Mouse (Mus musculus) small intestine, adult 2 months (tissue): ENCODE results near the gene Col27a1. TPM values are rescaled to one million over a fixed set of nuclear protein-coding genes. Genes with fewer than 3 reads are reported as not detected.

Experiments
- H3K27ac ChIP-seq: fragments of 200-500 bp; 2 replicates; pipeline ENCODE4 v1.5.1; 2012; ENCODE audit warnings: low read depth, low read length, control low read depth, inconsistent platforms; ENCODE audit not compliant: insufficient read depth
- H3K27me3 ChIP-seq: fragments of 200-500 bp; 2 replicates; pipeline ENCODE4 v1.6.1; 2012; ENCODE audit warnings: mild to moderate bottlenecking, moderate library complexity, low read length, inconsistent platforms; ENCODE audit not compliant: control insufficient read depth, insufficient read depth
- H3K36me3 ChIP-seq: fragments of 200-500 bp; 2 replicates; pipeline ENCODE4 v1.6.1; 2012; ENCODE audit warnings: mild to moderate bottlenecking, low read length, control low read depth, inconsistent platforms; ENCODE audit not compliant: control insufficient read depth, insufficient read depth
- H3K4me1 ChIP-seq: fragments of 200-500 bp; 2 replicates; pipeline ENCODE4 v1.6.1; 2012; ENCODE audit warnings: low read length, inconsistent platforms, mixed read lengths; ENCODE audit not compliant: control insufficient read depth, insufficient read depth, insufficient read length
- H3K4me3 ChIP-seq: fragments of 200-500 bp; 2 replicates; pipeline ENCODE4 v1.5.1; 2012; ENCODE audit warnings: low read depth, mild to moderate bottlenecking, control low read depth, inconsistent platforms, low read length, moderate library complexity
- CTCF ChIP-seq: fragments of 200-500 bp; IDR thresholded peaks from 2 replicates; pipeline ENCODE4 v1.5.1; 2012; ENCODE audit warnings: low read depth, mild to moderate bottlenecking, control low read depth, inconsistent platforms, low read length, moderate library complexity, mixed read lengths; ENCODE audit not compliant: insufficient replicate concordance, insufficient read length; ENCODE audit errors: extremely low read depth
- POLR2A ChIP-seq: fragments of 200-500 bp; IDR thresholded peaks from 2 replicates; pipeline ENCODE4 v1.6.1; 2012; ENCODE audit warnings: low read depth, mild to moderate bottlenecking, control low read depth, inconsistent platforms, low read length, moderate library complexity
- WGBS: fragments of 180-500 bp; shearing (Covaris S2); methylation state at CpG from one replicate; pipeline ENCODE4 v1.1.7; 2018; 5-methylcytosine and 5-hydroxymethylcytosine counted together
- polyA plus RNA-seq: library from polyadenylated mRNA; depleted of rRNA; stranded (reverse); fragments of >200 nt; gene quantifications from 2 replicates; pipeline ENCODE4 v1.2.3, GENCODE M21; 2012

Gene Col27a1
- polyA plus RNA-seq, 1 experiment = 5.4 TPM

GRCm38 (mm10) chr4:63290081-63290480 lies 76.3 kb downstream of the Col27a1 start:
- Histone ChIP-seq H3K4me1 (no peaks in the 10 kb centered on the region), H3K27ac (no peak overlapping the region), H3K4me3 (no peak overlapping the region), H3K36me3 (no peaks in the 10 kb centered on the region), H3K27me3 (no peaks in the 10 kb centered on the region)
- 35% methylated on average over 2 of the region's 2 CpGs for WGBS
- TF ChIP-seq POLR2A = no peak
- TF ChIP-seq CTCF = no peak

- H3K27ac ChIP-seq = no peak overlapping the region
- H3K27me3 ChIP-seq = no peaks in the 10 kb centered on the region
- H3K4me1 ChIP-seq = no peaks in the 10 kb centered on the region
- WGBS = 74% methylated on average over 7 of the region's 7 CpGs
- no peaks in the 10 kb centered on the region for H3K36me3 ChIP-seq
- no peak overlapping the region for H3K4me3 ChIP-seq
- no peak for TF ChIP-seq CTCF
- no peak for TF ChIP-seq POLR2A
Observed at GRCm38 (mm10) chr4:63291075-63291474, 77.3 kb downstream of the Col27a1 start.

- Histone ChIP-seq H3K36me3 (no peaks in the 10 kb centered on the region), H3K27ac (no peak overlapping the region), H3K4me1 (no peaks in the 10 kb centered on the region), H3K4me3 (no peak overlapping the region), H3K27me3 (no peaks in the 10 kb centered on the region)
- WGBS = 89% methylated on average over 4 of the region's 4 CpGs
- no peak for TF ChIP-seq POLR2A
- TF ChIP-seq CTCF = no peak
Observed at GRCm38 (mm10) chr4:63291658-63292057, 77.9 kb downstream of the Col27a1 start.

- Histone ChIP-seq H3K4me1 (no peaks in the 10 kb centered on the region), H3K4me3 (no peak overlapping the region), H3K27ac (no peak overlapping the region), H3K36me3 (no peaks in the 10 kb centered on the region), H3K27me3 (no peaks in the 10 kb centered on the region)
- TF ChIP-seq CTCF = no peak
- no peak for TF ChIP-seq POLR2A
- WGBS = 85% methylated on average over 1 of the region's 1 CpGs
Observed at GRCm38 (mm10) chr4:63295641-63296040, 81.8 kb downstream of the Col27a1 start.

GRCm38 (mm10) chr4:63296263-63296662 lies 82.5 kb downstream of the Col27a1 start:
- TF ChIP-seq CTCF = no peak
- TF ChIP-seq POLR2A = no peak
- Histone ChIP-seq H3K27ac (no peak overlapping the region), H3K27me3 (no peaks in the 10 kb centered on the region), H3K4me1 (no peaks in the 10 kb centered on the region), H3K4me3 (no peak overlapping the region), H3K36me3 (no peaks in the 10 kb centered on the region)
- 61% methylated on average over 3 of the region's 3 CpGs for WGBS

- no peak overlapping the region for H3K27ac ChIP-seq
- 76% methylated on average over 8 of the region's 8 CpGs for WGBS
- no peaks in the 10 kb centered on the region for H3K27me3 ChIP-seq
- H3K36me3 ChIP-seq = no peaks in the 10 kb centered on the region
- H3K4me3 ChIP-seq = no peak overlapping the region
- TF ChIP-seq CTCF (no peak), POLR2A (no peak)
- H3K4me1 ChIP-seq = no peaks in the 10 kb centered on the region
Observed at GRCm38 (mm10) chr4:63296876-63297275, 83.1 kb downstream of the Col27a1 start.

GRCm38 (mm10) chr4:63298191-63298590 lies 84.4 kb downstream of the Col27a1 start:
- TF ChIP-seq POLR2A (no peak), CTCF (no peak)
- Histone ChIP-seq H3K27me3 (no peaks in the 10 kb centered on the region), H3K4me3 (no peak overlapping the region), H3K27ac (no peak overlapping the region), H3K36me3 (no peaks in the 10 kb centered on the region), H3K4me1 (no peaks in the 10 kb centered on the region)
- WGBS = 94% methylated on average over 8 of the region's 8 CpGs

- TF ChIP-seq CTCF = no peak
- TF ChIP-seq POLR2A = no peak
Observed at GRCm38 (mm10) chr4:63302641-63303040, 88.8 kb downstream of the Col27a1 start.

More at GRCm38 (mm10) chr4:63302641-63303040, 88.8 kb downstream of the Col27a1 start:
- WGBS = 54% methylated on average over 4 of the region's 4 CpGs
- Histone ChIP-seq H3K36me3 (no peaks in the 10 kb centered on the region), H3K4me3 (no peak overlapping the region), H3K27ac (no peak overlapping the region), H3K4me1 (no peaks in the 10 kb centered on the region), H3K27me3 (no peaks in the 10 kb centered on the region)
